ENCODE assay signal across 20 mouse cellular contexts in the genomic region with DNA sequence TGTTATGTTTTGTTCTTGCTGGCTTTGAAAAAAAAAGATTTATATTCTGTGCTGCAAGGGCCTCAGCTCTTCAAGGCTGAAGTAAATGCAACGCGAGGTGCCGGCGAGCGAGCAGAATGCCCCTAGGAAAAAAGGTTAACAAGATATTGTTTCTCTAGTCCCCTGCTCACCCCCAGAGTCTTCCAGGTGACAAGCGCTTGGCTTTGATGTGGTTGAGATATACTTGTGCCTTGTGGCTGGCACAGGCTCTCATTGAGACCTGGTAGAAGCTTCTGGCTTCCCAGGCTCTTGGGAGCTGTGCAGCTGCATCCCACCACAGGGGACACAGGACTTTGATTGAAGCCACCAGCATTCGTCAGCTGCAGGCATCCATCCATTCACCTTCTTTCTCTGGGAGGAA.
DNase-seq lines count a peak whose midpoint lies in the region; ATAC-seq and TF ChIP-seq lines count a peak whose summit lies in the region.
"Had no signal": no experiment of that assay in that cellular context is flagged by ENCODE, and none has a peak within 500 bp of the region (broad histone marks: within the 10 kb centered on the region; RNA-seq: fewer than 3 reads in every experiment).

No protein-coding gene starts in this region.

- no peak overlapping the region for H3K4me3 ChIP-seq in embryonic facial prominence, embryonic 14.5 days (ENCODE audit: low read depth, low read length)
- no peak overlapping the region for H3K4me3 ChIP-seq in embryonic facial prominence, embryonic 10.5 days
- H3K4me3 ChIP-seq in neural tube, embryonic 15.5 days (replicated peaks): no peak overlapping the region
- no peak overlapping the region for H3K4me3 ChIP-seq in thymus, adult 2 months (ENCODE audit: control insufficient read depth, insufficient read depth, low read length)
- no peak overlapping the region for H3K4me3 ChIP-seq in gastrocnemius, adult 2 months
- no peak overlapping the region for H3K4me3 ChIP-seq in heart, adult 2 months
- H3K4me3 ChIP-seq: embryonic facial prominence, embryonic 12.5 days; intestine, embryonic 15.5 days; stomach, embryonic 15.5 days had no signal

- TF ChIP-seq POLR2A in thymus, adult 2 months (IDR thresholded peaks at IDR 0.05; ENCODE audit: control insufficient read depth, extremely low read depth, insufficient read depth, low read length, poor library complexity): no peak
- no peak for TF ChIP-seq POLR2A in heart, adult 2 months (IDR thresholded peaks at IDR 0.05; ENCODE audit: insufficient read depth, low read depth, low read length)

- intact Hi-C loops in gastrocnemius, adult 2 months (cut with DNase I): no loop called here
- intact Hi-C loops in heart, adult 2 months (cut with DNase I): no loop called here

- no peaks in the 10 kb centered on the region for H3K79me2 ChIP-seq in heart, adult 2 months (replicated peaks; ENCODE audit: control insufficient read depth, insufficient read depth, low read length)

- H3K4me1 ChIP-seq in embryonic facial prominence, embryonic 14.5 days (ENCODE audit: control insufficient read depth, insufficient read depth, low read length): peaks cover 11% of the 10 kb centered on the region
- H3K4me1 ChIP-seq in embryonic facial prominence, embryonic 10.5 days: peaks cover 16% of the 10 kb centered on the region
- peaks cover 6% of the 10 kb centered on the region; the same call in 1 of the 2 replicates for H3K4me1 ChIP-seq in neural tube, embryonic 15.5 days
- H3K4me1 ChIP-seq in thymus, adult 2 months (replicated peaks; ENCODE audit: control insufficient read depth, insufficient read depth, low read length): peaks cover 41% of the 10 kb centered on the region
- no peaks in the 10 kb centered on the region for H3K4me1 ChIP-seq in heart, adult 2 months (ENCODE audit: control insufficient read depth, insufficient read depth, low read length)
- H3K4me1 ChIP-seq: stomach, embryonic 15.5 days had no signal

- no peak for TF ChIP-seq CTCF in thymus, adult 2 months (IDR thresholded peaks at IDR 0.05; ENCODE audit: borderline replicate concordance, control insufficient read depth, extremely low read depth, insufficient read depth, low read length, poor library complexity)
- no peak for TF ChIP-seq CTCF in gastrocnemius, adult 2 months (IDR thresholded peaks at IDR 0.05)
- no peak for TF ChIP-seq CTCF in heart, adult 2 months (IDR thresholded peaks at IDR 0.05)

- H3K4me2 ChIP-seq in embryonic facial prominence, embryonic 14.5 days (ENCODE audit: low read depth, low read length): no peak overlapping the region
- no peak overlapping the region for H3K4me2 ChIP-seq in neural tube, embryonic 15.5 days
- H3K4me2 ChIP-seq: embryonic facial prominence, embryonic 12.5 days; intestine, embryonic 15.5 days; stomach, embryonic 15.5 days had no signal

- H3K36me3 ChIP-seq in embryonic facial prominence, embryonic 14.5 days (ENCODE audit: control insufficient read depth, insufficient read depth, low read length): no peaks in the 10 kb centered on the region
- no peaks in the 10 kb centered on the region for H3K36me3 ChIP-seq in embryonic facial prominence, embryonic 10.5 days (replicated peaks)
- H3K36me3 ChIP-seq in neural tube, embryonic 15.5 days: no peaks in the 10 kb centered on the region
- no peaks in the 10 kb centered on the region for H3K36me3 ChIP-seq in thymus, adult 2 months (ENCODE audit: control insufficient read depth, insufficient read depth, low read length)
- no peaks in the 10 kb centered on the region for H3K36me3 ChIP-seq in heart, adult 2 months (ENCODE audit: control insufficient read depth, insufficient read depth, low read length)
- H3K36me3 ChIP-seq: embryonic facial prominence, embryonic 12.5 days; intestine, embryonic 15.5 days; stomach, embryonic 15.5 days had no signal

- no peaks in the 10 kb centered on the region for H3K9me3 ChIP-seq in embryonic facial prominence, embryonic 14.5 days (ENCODE audit: control insufficient read depth, low read length)
- no peaks in the 10 kb centered on the region for H3K9me3 ChIP-seq in embryonic facial prominence, embryonic 10.5 days
- no peaks in the 10 kb centered on the region for H3K9me3 ChIP-seq in neural tube, embryonic 15.5 days (replicated peaks)
- H3K9me3 ChIP-seq: embryonic facial prominence, embryonic 12.5 days; intestine, embryonic 15.5 days; stomach, embryonic 15.5 days had no signal

- TF ChIP-seq EP300 in heart, adult 2 months (IDR thresholded peaks at IDR 0.05; ENCODE audit: insufficient read depth, low read depth, low read length): no peak

- ATAC-seq in embryonic facial prominence, embryonic 14.5 days (ENCODE audit: low read depth): no peak
- no peak for ATAC-seq in neural tube, embryonic 15.5 days (ENCODE audit: low FRiP score)
- ATAC-seq: intestine, embryonic 15.5 days; Patski had no signal

- no peak overlapping the region for H3K9ac ChIP-seq in embryonic facial prominence, embryonic 14.5 days (ENCODE audit: low read depth, low read length)
- H3K9ac ChIP-seq in neural tube, embryonic 15.5 days (replicated peaks): no peak overlapping the region
- H3K9ac ChIP-seq in heart, adult 2 months (ENCODE audit: low read depth, low read length): no peak overlapping the region
- H3K9ac ChIP-seq: embryonic facial prominence, embryonic 12.5 days; intestine, embryonic 15.5 days; stomach, embryonic 15.5 days had no signal

- no peak overlapping the region for H3K27ac ChIP-seq in embryonic facial prominence, embryonic 14.5 days (replicated peaks; ENCODE audit: low read depth, low read length)
- H3K27ac ChIP-seq in embryonic facial prominence, embryonic 10.5 days (replicated peaks): no peak overlapping the region
- H3K27ac ChIP-seq in neural tube, embryonic 15.5 days (replicated peaks): no peak overlapping the region; the same call in 1 of the 2 replicates
- H3K27ac ChIP-seq in thymus, adult 2 months (ENCODE audit: control insufficient read depth, insufficient read depth, low read length): peak overlapping the region; percentile 72
- H3K27ac ChIP-seq in gastrocnemius, adult 2 months: no peak overlapping the region
- no peak overlapping the region for H3K27ac ChIP-seq in heart, adult 2 months
- H3K27ac ChIP-seq: embryonic facial prominence, embryonic 12.5 days; intestine, embryonic 15.5 days; stomach, embryonic 15.5 days had no signal

- WGBS in embryonic facial prominence, embryonic 14.5 days: 55% methylated on average over 7 of the region's 7 CpGs
- 69% methylated on average over 7 of the region's 7 CpGs for WGBS in embryonic facial prominence, embryonic 10.5 days
- WGBS in neural tube, embryonic 15.5 days: 50% methylated on average over 7 of the region's 7 CpGs
- WGBS in thymus, adult 2 months: 3% methylated on average over 7 of the region's 7 CpGs
- 78% methylated on average over 7 of the region's 7 CpGs for WGBS in heart, adult 2 months

- peak; percentile 22 for DNase-seq in embryonic facial prominence, embryonic 14.5 days (ENCODE audit: low spot score)
- no peak for DNase-seq in embryonic facial prominence, embryonic 10.5 days (ENCODE audit: low spot score)
- peak; percentile 12 for DNase-seq in neural tube, embryonic 10.5 days (ENCODE audit: extremely low spot score, low spot score)
- DNase-seq in thymus, adult 2 months: peak; percentile 75
- no peak for DNase-seq in gastrocnemius, adult 2 months
- no peak for DNase-seq in heart, adult 2 months
- DNase-seq in layer of hippocampus, postnatal 10 days (ENCODE audit: low spot score in 2 of 2): no peak
- DNase-seq: cerebellum, adult 11 months; cerebellum, postnatal 36 days; kidney, postnatal 10 days; layer of hippocampus, adult 9-11 months; liver; lung, postnatal 4 days; right cerebral cortex, adult 18-20 months; spleen, adult 18-20 months had no signal

- no peaks in the 10 kb centered on the region for H3K27me3 ChIP-seq in embryonic facial prominence, embryonic 14.5 days (replicated peaks; ENCODE audit: control insufficient read depth, insufficient read depth, low read length)
- no peaks in the 10 kb centered on the region for H3K27me3 ChIP-seq in embryonic facial prominence, embryonic 10.5 days (replicated peaks; ENCODE audit: low read depth, poor library complexity, severe bottlenecking)
- H3K27me3 ChIP-seq in neural tube, embryonic 15.5 days (replicated peaks): no peaks in the 10 kb centered on the region
- no peaks in the 10 kb centered on the region for H3K27me3 ChIP-seq in thymus, adult 2 months (ENCODE audit: control insufficient read depth, insufficient read depth, low read length)
- no peaks in the 10 kb centered on the region for H3K27me3 ChIP-seq in heart, adult 2 months (ENCODE audit: control insufficient read depth, insufficient read depth, low read length)
- H3K27me3 ChIP-seq: embryonic facial prominence, embryonic 12.5 days; intestine, embryonic 15.5 days; stomach, embryonic 15.5 days had no signal

Comparison
In these comparisons a context has a peak if more than half of its experiments do, and no peak if none do; other contexts are left out.
1. DNase-seq: peak in embryonic facial prominence, embryonic 14.5 days (single experiment), neural tube, embryonic 10.5 days (single experiment) and thymus, adult 2 months (single experiment); none in embryonic facial prominence, embryonic 10.5 days (single experiment), gastrocnemius, adult 2 months (single experiment), heart, adult 2 months (0 of 2) and layer of hippocampus, postnatal 10 days (0 of 2).